ENCODE assay signal across 8 mouse cellular contexts in genomic region chr2:165320531-165321150, GRCm38 (mm10). TPM values are rescaled to one million over a fixed set of nuclear protein-coding genes. Genes with fewer than 3 reads are reported as not detected.
DNase-seq lines count a peak whose midpoint lies in the region; ATAC-seq and TF ChIP-seq lines count a peak whose summit lies in the region.

No protein-coding gene starts in this region.

- H3K27me3 ChIP-seq in heart, postnatal 0 days (ENCODE audit: control insufficient read depth, insufficient read depth, low read length) = no peaks in the 10 kb centered on the region
- no peaks in the 10 kb centered on the region for H3K27me3 ChIP-seq in liver, embryonic 14.5 days (ENCODE audit: control insufficient read depth, insufficient read depth, low read length)
- no peaks in the 10 kb centered on the region for H3K27me3 ChIP-seq in small intestine, adult 2 months (ENCODE audit: control insufficient read depth, insufficient read depth, low read length)

- WGBS in heart, postnatal 0 days = 34% methylated on average over 12 of the region's 12 CpGs
- WGBS in liver, embryonic 14.5 days (ENCODE audit: insufficient replicate concordance) = 30% methylated on average over 12 of the region's 12 CpGs
- 54% methylated on average over 12 of the region's 12 CpGs for WGBS in small intestine, adult 2 months

- H3K27ac ChIP-seq in heart, postnatal 0 days (ENCODE audit: low read depth) = peak overlapping the region; percentile 83
- H3K27ac ChIP-seq in liver, embryonic 14.5 days = no peak overlapping the region
- H3K27ac ChIP-seq in small intestine, adult 2 months (ENCODE audit: insufficient read depth, low read depth, low read length) = peak overlapping the region; percentile 44

- peaks cover 3% of the 10 kb centered on the region for H3K36me3 ChIP-seq in heart, postnatal 0 days (replicated peaks; ENCODE audit: control insufficient read depth, insufficient read depth, low read length)
- H3K36me3 ChIP-seq in liver, embryonic 14.5 days (replicated peaks; ENCODE audit: control insufficient read depth, insufficient read depth, low read depth) = no peaks in the 10 kb centered on the region
- peaks cover 2% of the 10 kb centered on the region for H3K36me3 ChIP-seq in small intestine, adult 2 months (ENCODE audit: control insufficient read depth, insufficient read depth, low read length)

- 0 out of 2 replicates have a peak, but pooled peaks have one; percentile 52 for TF ChIP-seq EP300 in heart, postnatal 0 days (IDR thresholded peaks at IDR 0.05; ENCODE audit: low read depth)
- TF ChIP-seq EP300 in liver, embryonic 14.5 days (IDR thresholded peaks at IDR 0.05; ENCODE audit: low read depth) = no peak

- no peaks in the 10 kb centered on the region for H3K9me3 ChIP-seq in heart, postnatal 0 days (replicated peaks; ENCODE audit: control insufficient read depth, low read length)
- no peaks in the 10 kb centered on the region for H3K9me3 ChIP-seq in liver, embryonic 14.5 days (ENCODE audit: control insufficient read depth, low read length)

- peak; percentile 66 for ATAC-seq in heart, postnatal 0 days (ENCODE audit: insufficient read depth, low read depth)
- ATAC-seq in liver, embryonic 14.5 days (ENCODE audit: insufficient read depth) = no peak; the same call in 1 of the 2 replicates

- H3K4me3 ChIP-seq in heart, postnatal 0 days (ENCODE audit: low read depth, low read length) = no peak overlapping the region
- no peak overlapping the region for H3K4me3 ChIP-seq in liver, embryonic 14.5 days (ENCODE audit: insufficient read depth in 1 of 2, low read depth in 2 of 2, low read length in 2 of 2)
- no peak overlapping the region for H3K4me3 ChIP-seq in small intestine, adult 2 months (ENCODE audit: low read depth, low read length)

- no peak overlapping the region for H3K9ac ChIP-seq in heart, postnatal 0 days (replicated peaks; ENCODE audit: low read depth, low read length)
- no peak overlapping the region for H3K9ac ChIP-seq in liver, embryonic 14.5 days (replicated peaks)

- no peak for TF ChIP-seq CTCF in heart, postnatal 0 days (IDR thresholded peaks at IDR 0.05; ENCODE audit: low read depth)
- TF ChIP-seq CTCF in liver, embryonic 14.5 days (IDR thresholded peaks at IDR 0.05; ENCODE audit: low read depth) = no peak
- no peak for TF ChIP-seq CTCF in small intestine, adult 2 months (IDR thresholded peaks at IDR 0.05; ENCODE audit: extremely low read depth, insufficient read length, insufficient replicate concordance, low read depth, low read length)

- peaks cover 65% of the 10 kb centered on the region for H3K4me1 ChIP-seq in heart, postnatal 0 days (ENCODE audit: control insufficient read depth, insufficient read depth)
- H3K4me1 ChIP-seq in liver, embryonic 14.5 days (replicated peaks; ENCODE audit: control insufficient read depth in 2 of 2, insufficient read depth in 2 of 2, low read length in 1 of 2) = peaks cover 11 to 43% of the 10 kb centered on the region in 2 experiments
- peaks cover 43% of the 10 kb centered on the region for H3K4me1 ChIP-seq in small intestine, adult 2 months (ENCODE audit: control insufficient read depth, insufficient read depth, insufficient read length, low read length)

- peak overlapping the region; percentile 20 for H3K4me2 ChIP-seq in heart, postnatal 0 days (ENCODE audit: low read depth, low read length)
- peak overlapping the region; percentile 16; the same call in 1 of the 2 replicates for H3K4me2 ChIP-seq in liver, embryonic 14.5 days (ENCODE audit: low read depth)

- TF ChIP-seq POLR2A in small intestine, adult 2 months (IDR thresholded peaks at IDR 0.05; ENCODE audit: low read depth, low read length) = no peak

- peak; percentile 43 for DNase-seq in adrenal gland, adult 2 months
- DNase-seq in adrenal gland, postnatal 25 days = no peak
- peak; percentile 80 for DNase-seq in right cerebral cortex, adult 18-20 months
- DNase-seq in right cerebral cortex, postnatal 10 days (ENCODE audit: low spot score in 2 of 2) = no peak
- peak; percentile 81 for DNase-seq in heart, postnatal 0 days (ENCODE audit: low spot score)
- DNase-seq in liver, embryonic 14.5 days (ENCODE audit: low read depth in 3 of 3, low spot score in 3 of 3) = no peak
- no peak for DNase-seq in spleen, adult 12 weeks (ENCODE audit: low spot score)

RNA-seq across cellular contexts. Expression of gene Elmo2, which starts 5.6 kb away (rescaled TPM):
- 10 to 100 TPM; 19.8 to 31.4 TPM for total RNA-seq in adrenal gland, adult 2 months (2021)
- 52.0 and 58.8 TPM in 2 replicates for polyA plus RNA-seq in adrenal gland, adult 2 months (2012; rRNA removed)
- total RNA-seq in adrenal gland, postnatal 25 days (2021) = 27.7 and 27.9 TPM in 2 replicates
- total RNA-seq in heart, postnatal 0 days (2014; rRNA removed; ENCODE audit: low replicate concordance) = 69.6 and 70.6 TPM in 2 replicates
- 24.1 and 24.6 TPM in 2 replicates for polyA plus RNA-seq in heart, postnatal 0 days (2015; fragmentation: Nextera tagmentation; extraction: Ambion mirVana)
- polyA plus RNA-seq in liver, embryonic 14.5 days (2012; rRNA removed) = 10.2 and 10.3 TPM in 2 replicates
- 12.4 and 13.1 TPM in 2 replicates for polyA plus RNA-seq in liver, embryonic 14.5 days (2014; fragmentation: Nextera tagmentation; extraction: Ambion mirVana)
- polyA plus RNA-seq in small intestine, adult 2 months (2012; rRNA removed) = 34.3 and 66.1 TPM in 2 replicates

RNA-seq across cellular contexts. Expression of gene Slc35c2, which starts 33.0 kb away (rescaled TPM):
- 10 to 100 TPM; 51.0 to 56.6 TPM for total RNA-seq in adrenal gland, adult 2 months (2021)
- 87.4 and 87.6 TPM in 2 replicates for polyA plus RNA-seq in adrenal gland, adult 2 months (2012; rRNA removed)
- 53.0 and 62.2 TPM in 2 replicates for total RNA-seq in adrenal gland, postnatal 25 days (2021)
- total RNA-seq in heart, postnatal 0 days (2014; rRNA removed; ENCODE audit: low replicate concordance) = 39.4 and 73.8 TPM in 2 replicates
- polyA plus RNA-seq in heart, postnatal 0 days (2015; fragmentation: Nextera tagmentation; extraction: Ambion mirVana) = 32.6 and 33.7 TPM in 2 replicates
- polyA plus RNA-seq in liver, embryonic 14.5 days (2012; rRNA removed) = 20.4 and 28.3 TPM in 2 replicates
- polyA plus RNA-seq in liver, embryonic 14.5 days (2014; fragmentation: Nextera tagmentation; extraction: Ambion mirVana) = 27.3 and 31.3 TPM in 2 replicates
- 103 and 171 TPM in 2 replicates for polyA plus RNA-seq in small intestine, adult 2 months (2012; rRNA removed)

RNA-seq across cellular contexts. Expression of gene Zfp663, which starts 47.9 kb away (rescaled TPM):
- not detected for total RNA-seq in adrenal gland, adult 2 months (2021)
- not detected in 2 replicates for polyA plus RNA-seq in adrenal gland, adult 2 months (2012; rRNA removed)
- total RNA-seq in adrenal gland, postnatal 25 days (2021) = not detected in 2 replicates
- total RNA-seq in heart, postnatal 0 days (2014; rRNA removed; ENCODE audit: low replicate concordance) = not detected in 2 replicates
- 0.07 TPM in 1 of 2 replicates, not detected in the other for polyA plus RNA-seq in heart, postnatal 0 days (2015; fragmentation: Nextera tagmentation; extraction: Ambion mirVana)
- polyA plus RNA-seq in liver, embryonic 14.5 days (2012; rRNA removed) = 0.02 and 0.03 TPM in 2 replicates
- polyA plus RNA-seq in liver, embryonic 14.5 days (2014; fragmentation: Nextera tagmentation; extraction: Ambion mirVana) = 0.08 and 0.13 TPM in 2 replicates
- not detected in 2 replicates for polyA plus RNA-seq in small intestine, adult 2 months (2012; rRNA removed)

Comparison
In these comparisons a context has a peak if more than half of its experiments do, and no peak if none do; other contexts are left out.
1. DNase-seq: peak in adrenal gland, adult 2 months (single experiment), right cerebral cortex, adult 18-20 months (single experiment) and heart, postnatal 0 days (single experiment); none in adrenal gland, postnatal 25 days (single experiment), right cerebral cortex, postnatal 10 days (0 of 2), liver, embryonic 14.5 days (0 of 3) and spleen, adult 12 weeks (single experiment).